11 mouse cellular contexts compared by ENCODE assay signal in the genomic region with DNA sequence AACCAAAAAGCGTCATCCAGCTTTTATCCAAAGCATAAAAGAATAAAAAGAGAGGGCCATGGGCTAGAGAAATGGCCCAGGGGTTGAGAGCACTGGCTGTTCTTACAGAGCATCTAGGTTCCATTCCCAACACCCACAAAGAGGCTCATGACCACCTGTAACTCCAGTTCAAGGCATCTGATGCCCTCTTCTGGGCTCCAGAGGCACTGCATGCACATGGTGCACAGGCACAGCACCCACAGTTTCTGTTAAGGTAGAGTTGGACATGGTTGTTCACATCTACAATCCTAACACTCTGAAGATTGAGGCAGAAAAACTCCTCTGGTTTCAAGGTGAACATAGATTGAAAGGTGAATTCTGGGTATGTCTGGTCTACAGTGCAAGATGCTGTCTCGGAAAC. TPM values are rescaled to one million over a fixed set of nuclear protein-coding genes. Genes with fewer than 3 reads are reported as not detected.
DNase-seq lines count a peak whose midpoint lies in the region; ATAC-seq and TF ChIP-seq lines count a peak whose summit lies in the region.
"Had no signal": no experiment of that assay in that cellular context is flagged by ENCODE, and none has a peak within 500 bp of the region (broad histone marks: within the 10 kb centered on the region; RNA-seq: fewer than 3 reads in every experiment).

No protein-coding gene starts in this region.

- H3K9ac ChIP-seq in forebrain, postnatal 0 days = no peak overlapping the region
- H3K9ac ChIP-seq in forebrain, embryonic 16.5 days (replicated peaks; ENCODE audit: low read depth, low read length) = no peak overlapping the region
- no peak overlapping the region for H3K9ac ChIP-seq in lung, embryonic 14.5 days
- H3K9ac ChIP-seq: embryonic facial prominence, embryonic 12.5 days; neural tube, embryonic 12.5 days had no signal

- H3K4me2 ChIP-seq in forebrain, postnatal 0 days (ENCODE audit: low read depth) = no peak overlapping the region
- no peak overlapping the region for H3K4me2 ChIP-seq in forebrain, embryonic 16.5 days (ENCODE audit: low read length)
- H3K4me2 ChIP-seq in lung, embryonic 14.5 days = no peak overlapping the region
- H3K4me2 ChIP-seq: embryonic facial prominence, embryonic 12.5 days; neural tube, embryonic 12.5 days had no signal

- no peak for ATAC-seq in forebrain, postnatal 0 days
- no peak for ATAC-seq in forebrain, embryonic 16.5 days
- no peak for ATAC-seq in lung, embryonic 14.5 days (ENCODE audit: insufficient read depth)

- H3K4me1 ChIP-seq in forebrain, postnatal 0 days (ENCODE audit: insufficient read depth) = no peaks in the 10 kb centered on the region
- H3K4me1 ChIP-seq in forebrain, embryonic 16.5 days (replicated peaks; ENCODE audit: control insufficient read depth, insufficient read depth, low read length) = no peaks in the 10 kb centered on the region
- no peaks in the 10 kb centered on the region for H3K4me1 ChIP-seq in lung, embryonic 14.5 days (ENCODE audit: insufficient read depth)
- H3K4me1 ChIP-seq in forebrain, embryonic 10.5 days = peaks cover 15% of the 10 kb centered on the region
- H3K4me1 ChIP-seq: neural tube, embryonic 12.5 days had no signal

- H3K36me3 ChIP-seq in forebrain, postnatal 0 days (ENCODE audit: insufficient read depth) = peaks cover 13% of the 10 kb centered on the region
- H3K36me3 ChIP-seq in forebrain, embryonic 16.5 days (ENCODE audit: control insufficient read depth, insufficient read depth) = peaks cover 9% of the 10 kb centered on the region; the same call in 1 of the 2 replicates
- H3K36me3 ChIP-seq in lung, embryonic 14.5 days (ENCODE audit: insufficient read depth) = peaks cover 44% of the 10 kb centered on the region
- H3K36me3 ChIP-seq in splenic B cell, adult 2 months (ENCODE audit: control insufficient read depth, insufficient read depth, low read length, poor library complexity, severe bottlenecking) = peaks cover 5% of the 10 kb centered on the region; the same call in 1 of the 2 replicates
- peaks cover 66% of the 10 kb centered on the region for H3K36me3 ChIP-seq in forebrain, embryonic 10.5 days (replicated peaks)

- no peak overlapping the region for H3K27ac ChIP-seq in forebrain, postnatal 0 days (ENCODE audit: low read depth, low read length)
- no peak overlapping the region for H3K27ac ChIP-seq in forebrain, embryonic 16.5 days (ENCODE audit: low read length)
- H3K27ac ChIP-seq in lung, embryonic 14.5 days (ENCODE audit: low read depth) = no peak overlapping the region
- no peak overlapping the region for H3K27ac ChIP-seq in forebrain, embryonic 10.5 days
- H3K27ac ChIP-seq: embryonic facial prominence, embryonic 12.5 days; macrophage; neural tube, embryonic 12.5 days had no signal

- no peaks in the 10 kb centered on the region for H3K9me3 ChIP-seq in forebrain, postnatal 0 days (ENCODE audit: low read length)
- H3K9me3 ChIP-seq in forebrain, embryonic 16.5 days (ENCODE audit: control insufficient read depth, low read length) = no peaks in the 10 kb centered on the region
- no peaks in the 10 kb centered on the region for H3K9me3 ChIP-seq in lung, embryonic 14.5 days (ENCODE audit: low read depth, low read length)
- H3K9me3 ChIP-seq in forebrain, embryonic 10.5 days = peaks cover 3% of the 10 kb centered on the region; the same call in 1 of the 2 replicates
- H3K9me3 ChIP-seq: embryonic facial prominence, embryonic 12.5 days; neural tube, embryonic 12.5 days had no signal

- no peak for DNase-seq in forebrain, postnatal 0 days
- DNase-seq in lung, embryonic 14.5 days = peak; percentile 22
- DNase-seq in lung, adult 18-20 months = no peak
- DNase-seq in MEL-GATA-1-ER (ENCODE audit: extremely low read depth, low read depth) = peak; percentile 6
- DNase-seq in splenic B cell, adult 2 months (ENCODE audit: low read depth, low spot score) = peak; percentile 25
- no peak for DNase-seq in layer of hippocampus, postnatal 36 days
- no peak for DNase-seq in forebrain, embryonic 10.5 days (ENCODE audit: extremely low spot score, low spot score)

- no peaks in the 10 kb centered on the region for H3K27me3 ChIP-seq in forebrain, postnatal 0 days (ENCODE audit: insufficient read depth, low read length)
- H3K27me3 ChIP-seq in forebrain, embryonic 16.5 days (replicated peaks; ENCODE audit: control insufficient read depth, insufficient read depth, low read length) = no peaks in the 10 kb centered on the region
- H3K27me3 ChIP-seq in lung, embryonic 14.5 days (ENCODE audit: insufficient read depth, low read length) = no peaks in the 10 kb centered on the region
- no peaks in the 10 kb centered on the region for H3K27me3 ChIP-seq in splenic B cell, adult 2 months (ENCODE audit: control insufficient read depth, insufficient read depth, low read length, poor library complexity, severe bottlenecking)
- no peaks in the 10 kb centered on the region for H3K27me3 ChIP-seq in forebrain, embryonic 10.5 days (ENCODE audit: poor library complexity, severe bottlenecking)
- H3K27me3 ChIP-seq: embryonic facial prominence, embryonic 12.5 days; neural tube, embryonic 12.5 days had no signal

- TF ChIP-seq CTCF in forebrain, postnatal 0 days (IDR thresholded peaks at IDR 0.05; ENCODE audit: low read depth) = peak; percentile 54
- TF ChIP-seq CTCF in lung, embryonic 14.5 days (IDR thresholded peaks at IDR 0.05; ENCODE audit: low read depth) = peak; percentile 65

- 96% methylated on average over 2 of the region's 2 CpGs for WGBS in forebrain, postnatal 0 days
- WGBS in forebrain, embryonic 16.5 days = 94% methylated on average over 2 of the region's 2 CpGs
- 94% methylated on average over 2 of the region's 2 CpGs for WGBS in lung, embryonic 14.5 days
- 99% methylated on average over 2 of the region's 2 CpGs for WGBS in forebrain, embryonic 10.5 days

- H3K4me3 ChIP-seq in forebrain, postnatal 0 days (ENCODE audit: low read depth, low read length) = no peak overlapping the region
- no peak overlapping the region for H3K4me3 ChIP-seq in forebrain, embryonic 16.5 days (replicated peaks; ENCODE audit: low read length)
- no peak overlapping the region for H3K4me3 ChIP-seq in lung, embryonic 14.5 days (ENCODE audit: low read depth, low read length)
- no peak overlapping the region for H3K4me3 ChIP-seq in forebrain, embryonic 10.5 days
- H3K4me3 ChIP-seq: embryonic facial prominence, embryonic 12.5 days; neural tube, embryonic 12.5 days had no signal

RNA-seq across cellular contexts. Expression of a gene that starts 44.6 kb away (rescaled TPM):
- 16.4 and 21.1 TPM in 2 replicates for total RNA-seq in forebrain, postnatal 0 days (2014; rRNA removed)
- polyA plus RNA-seq in forebrain, postnatal 0 days (2015; fragmentation: Nextera tagmentation; extraction: Ambion mirVana) = 33.1 and 37.7 TPM in 2 replicates
- 39.9 and 45.6 TPM in 2 replicates for polyA plus RNA-seq in forebrain, embryonic 16.5 days (2015; fragmentation: Nextera tagmentation; extraction: Ambion mirVana)
- polyA plus RNA-seq in lung, embryonic 14.5 days (2014; fragmentation: Nextera tagmentation; extraction: Ambion mirVana) = 34.6 and 37.3 TPM in 2 replicates
- total RNA-seq in layer of hippocampus, postnatal 36 days (2021) = 10 to 100 TPM; 33.3 to 35.6 TPM
- polyA plus RNA-seq in forebrain, embryonic 10.5 days (2016; fragmentation: Nextera tagmentation; extraction: Ambion mirVana) = 33.8 and 34.2 TPM in 2 replicates

Comparison
In these comparisons a context has a peak if more than half of its experiments do, and no peak if none do; other contexts are left out.
1. DNase-seq: peak in lung, embryonic 14.5 days (single experiment), MEL-GATA-1-ER (single experiment) and splenic B cell, adult 2 months (single experiment); none in forebrain, postnatal 0 days (single experiment), lung, adult 18-20 months (0 of 2), layer of hippocampus, postnatal 36 days (0 of 2) and forebrain, embryonic 10.5 days (single experiment).